Mouse (Mus musculus) stomach, postnatal 0 days (tissue): ENCODE measurements around the gene Nubp2.

ENCODE experiments used
- CTCF ChIP-seq: IDR thresholded peaks from 2 replicates; pipeline ENCODE4 v1.5.1; 2016; ENCODE audit warnings: antibody characterized with exemption, low read depth, mild to moderate bottlenecking, moderate library complexity
- EP300 ChIP-seq: optimal IDR thresholded peaks from 2 replicates; pipeline ENCODE3; 2016; ENCODE audit warnings: antibody characterized with exemption

DNA sequence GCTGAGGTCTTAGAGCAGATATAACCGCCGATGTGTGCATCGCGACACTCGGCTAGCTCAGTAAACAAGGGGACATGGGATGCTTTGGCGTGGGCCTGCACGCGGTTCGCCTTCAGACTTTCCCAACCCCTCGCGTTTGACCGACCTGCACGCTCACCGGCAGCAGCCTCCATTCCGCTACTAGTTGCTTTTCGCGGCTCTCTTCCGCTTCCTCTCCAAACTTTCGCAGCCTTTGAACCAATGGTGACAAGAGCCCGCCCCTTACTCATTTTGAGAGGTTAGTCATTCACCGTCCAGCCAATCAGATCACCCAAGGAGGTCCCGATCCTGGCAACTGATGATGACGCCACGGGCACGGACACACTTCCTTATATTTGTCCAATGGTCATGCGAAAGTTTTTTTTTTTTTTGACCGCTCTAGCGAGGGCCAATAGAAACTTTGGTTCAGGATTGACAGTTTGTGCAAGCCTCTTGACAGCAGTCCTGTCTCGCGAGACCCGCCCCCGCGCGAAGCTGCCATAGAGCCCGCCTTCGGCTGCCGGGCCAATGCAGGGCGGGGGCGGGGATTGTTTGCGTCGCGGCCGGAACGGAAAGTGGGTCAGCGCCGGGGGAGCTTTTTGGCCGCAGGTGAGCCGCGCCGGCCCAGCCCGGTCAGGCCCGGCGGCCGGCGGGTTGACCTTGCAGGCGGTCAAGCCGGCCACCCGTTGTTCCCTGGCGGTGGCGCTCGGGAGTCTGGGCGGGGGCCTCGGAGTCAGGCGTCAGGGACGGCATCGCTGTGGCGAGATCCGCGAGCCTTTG, at the start of gene Nubp2, which contains the start of gene Spsb3:
- peak; percentile 33 for TF ChIP-seq CTCF
- TF ChIP-seq EP300: peak; percentile 96
